Mouse (Mus musculus): ENCODE measurements around the gene 4930442H23Rik. TPM values are rescaled to one million over a fixed set of nuclear protein-coding genes. Genes with fewer than 3 reads are reported as not detected.
"Not testable (repeated sequence)": the region's sequence is repeated elsewhere in the genome, so short reads cannot be mapped to it uniquely, and the experiment has no call there.

Gene 4930442H23Rik
- total RNA-seq, 2 experiments from 2014 or later, result not detected

- peak; percentile 64 for DNase-seq
These were observed 13.7 kb upstream of the 4930442H23Rik start for GRCm38 (mm10) chr10:81197305-81197704.

GRCm38 (mm10) chr10:81196470-81197065 is 12.9 kb upstream of the 4930442H23Rik start:
- peak; percentile 67 for DNase-seq

DNA sequence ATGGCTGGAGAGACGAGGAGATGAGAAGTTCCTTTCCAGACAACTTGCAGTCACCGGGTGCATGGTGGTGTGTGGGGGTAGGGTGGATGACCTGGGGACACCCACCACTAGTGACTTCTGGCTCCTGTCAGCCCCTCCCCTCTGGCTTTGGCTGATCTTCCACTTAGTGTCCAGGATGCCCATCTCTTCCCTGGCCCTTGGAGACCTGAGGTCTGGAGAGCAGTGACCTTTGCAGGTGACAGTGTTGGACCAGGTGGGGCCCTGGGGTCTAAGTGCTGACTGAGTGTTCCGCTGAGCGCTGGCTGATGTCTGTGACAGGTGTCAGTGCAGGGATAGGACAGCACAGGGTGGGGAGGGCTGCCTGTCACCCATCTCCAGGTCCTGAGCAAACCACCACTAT is 11.7 kb upstream of the 4930442H23Rik start:
- peak; percentile 59 for DNase-seq

- DNase-seq, result peak; percentile 88
These were observed 10.5 kb upstream of the 4930442H23Rik start for GRCm38 (mm10) chr10:81193991-81194774.

DNA sequence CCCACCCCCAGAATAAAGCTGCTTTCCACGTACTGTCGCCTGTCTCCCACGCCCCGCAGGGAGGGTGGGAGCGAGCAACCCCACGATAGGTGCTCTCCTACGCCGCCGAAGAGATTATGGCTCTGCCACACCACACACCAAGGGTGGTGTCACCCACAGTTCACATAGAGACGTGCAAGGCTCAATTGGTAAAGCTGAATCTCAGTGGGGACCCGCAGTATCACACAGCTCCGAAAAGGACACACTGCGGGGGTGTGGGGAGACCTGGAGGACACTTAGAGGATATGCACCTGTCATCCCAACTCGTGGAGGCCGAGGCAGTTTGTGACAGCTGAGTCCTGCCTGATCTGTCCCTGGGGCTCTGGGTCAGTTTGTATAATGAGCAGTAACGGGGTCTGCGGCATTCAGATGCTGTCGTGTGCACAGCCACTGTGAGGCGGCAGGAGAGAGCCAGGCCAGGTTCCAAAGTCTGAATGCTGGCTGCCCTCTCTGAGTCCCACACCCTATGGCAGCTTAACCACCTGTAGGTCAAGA is 9.4 kb upstream of the 4930442H23Rik start:
- DNase-seq, result peak; percentile 63

- peak; percentile 86 for DNase-seq
These were observed 8.8 kb upstream of the 4930442H23Rik start for GRCm38 (mm10) chr10:81192270-81192967.

GRCm38 (mm10) chr10:81191342-81191982 is 7.8 kb upstream of the 4930442H23Rik start:
- peak; percentile 43 for DNase-seq

DNA sequence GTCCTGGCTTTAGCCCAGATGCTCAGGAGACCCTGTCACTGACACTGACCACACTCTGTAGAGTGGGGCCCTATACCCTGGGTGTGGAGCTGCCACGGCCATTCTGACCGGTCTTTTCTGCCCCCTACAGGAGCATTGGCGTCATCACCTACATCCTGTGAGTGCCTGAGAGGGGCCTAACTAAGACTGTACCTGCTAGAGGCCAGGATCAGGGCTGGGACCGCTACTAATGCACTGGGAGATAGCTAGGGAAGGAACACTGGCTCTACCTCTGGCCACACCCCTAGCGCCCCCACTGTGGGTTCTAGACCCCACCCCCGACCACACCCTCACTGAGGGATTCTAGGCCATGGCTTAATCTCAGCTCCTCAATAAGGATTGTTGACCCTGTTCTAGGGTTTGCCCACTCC is 7.3 kb upstream of the 4930442H23Rik start:
- no peak for DNase-seq

GRCm38 (mm10) chr10:81190236-81190911 is 6.7 kb upstream of the 4930442H23Rik start:
- DNase-seq, result peak; percentile 62

- DNase-seq, result no peak
These were observed 6.2 kb upstream of the 4930442H23Rik start for GRCm38 (mm10) chr10:81189821-81190220.

DNA sequence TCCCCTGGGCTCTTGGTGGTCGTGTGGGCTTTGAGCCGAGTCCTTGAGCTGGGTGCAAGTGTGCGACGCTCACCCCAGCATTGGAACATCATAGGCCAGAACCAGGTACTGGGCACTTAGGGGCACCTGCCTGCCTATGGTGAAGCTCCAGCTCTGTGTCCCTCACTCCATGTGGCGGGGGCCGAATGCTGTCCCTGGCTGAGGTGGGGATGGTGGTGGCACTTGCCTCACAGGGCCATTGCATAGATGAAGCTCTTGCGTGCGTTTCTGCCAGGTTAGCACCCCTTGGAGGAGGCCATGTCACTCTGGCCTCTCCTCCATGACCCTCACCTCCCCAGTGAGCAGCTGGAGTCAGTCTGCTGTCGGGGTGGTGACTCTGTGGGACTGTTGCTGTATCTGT is 3.5 kb upstream of the 4930442H23Rik start:
- no peak for DNase-seq

- no peak for DNase-seq
These were observed 1.1 kb upstream of the 4930442H23Rik start for GRCm38 (mm10) chr10:81184765-81185164.

DNA sequence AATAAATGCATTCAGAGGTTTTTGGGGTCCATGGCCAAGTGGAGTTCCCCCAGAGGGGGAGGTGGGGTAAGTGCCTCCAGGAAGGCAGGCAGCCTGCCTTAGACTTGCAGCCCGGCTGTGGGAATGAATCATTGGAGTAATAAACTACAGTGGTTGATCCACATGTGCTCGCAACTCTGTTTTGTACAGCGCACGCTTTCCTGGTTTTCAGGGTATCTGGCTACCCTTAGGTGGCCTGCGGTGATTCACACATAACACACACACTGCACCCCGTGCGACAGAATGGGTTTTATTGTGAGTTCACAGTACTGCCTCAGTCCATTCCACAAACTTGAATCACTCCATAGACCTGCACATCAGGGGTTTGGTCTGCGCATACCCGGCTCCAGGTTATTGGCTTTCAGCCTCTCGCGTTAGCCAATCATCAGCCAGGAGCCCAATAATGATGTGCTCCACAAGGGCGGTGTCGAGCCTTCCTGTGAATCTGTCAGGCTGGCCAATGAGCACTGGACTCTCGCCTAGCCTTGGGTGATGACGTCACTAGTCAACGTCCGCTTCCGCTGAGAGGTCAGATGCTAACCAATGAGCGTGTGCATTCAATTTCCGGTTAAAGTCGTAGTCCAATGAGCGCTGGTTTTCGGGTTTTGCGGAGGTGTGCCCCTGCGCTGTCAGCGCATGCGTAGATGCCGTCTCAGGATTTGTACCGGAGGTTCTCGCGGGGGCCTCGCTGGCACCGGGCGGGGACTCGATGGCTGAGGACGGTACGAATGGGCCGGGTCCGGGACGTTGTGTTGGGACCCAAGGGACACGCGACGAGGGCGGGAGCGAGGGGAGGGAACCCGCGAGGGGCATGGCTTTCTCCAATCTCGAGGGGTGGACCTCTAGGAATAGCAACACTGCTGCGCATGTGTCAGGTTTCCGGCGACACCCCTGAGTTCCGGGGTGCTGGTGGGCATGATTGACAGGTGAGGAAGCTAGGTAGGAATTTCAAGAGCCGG is 1.0 kb downstream of the 4930442H23Rik start, which contains the start of gene Dapk3:
Gene Dapk3, plus strand, starts transcription at position 670 of the 998 bp plus-strand sequence.
- DNase-seq, result peak; percentile 96

DNA sequence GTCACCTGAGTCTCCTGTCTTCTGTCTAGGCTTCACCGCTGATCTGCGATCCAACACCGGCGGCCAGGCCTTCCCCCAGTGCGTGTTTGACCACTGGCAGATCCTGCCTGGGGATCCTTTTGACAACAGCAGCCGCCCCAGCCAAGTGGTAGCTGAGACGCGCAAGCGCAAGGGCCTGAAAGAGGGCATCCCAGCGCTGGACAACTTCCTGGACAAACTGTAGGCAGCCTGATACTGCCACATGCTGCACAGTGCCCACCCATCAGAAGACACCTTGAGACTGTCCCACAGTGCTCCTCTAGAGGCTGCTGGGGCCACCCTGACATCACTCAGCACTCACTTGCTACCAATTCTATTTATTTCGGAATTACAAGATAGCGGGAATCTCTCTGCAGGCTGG is 1.8 kb downstream of the 4930442H23Rik start:
- DNase-seq, result not testable (repeated sequence)

GRCm38 (mm10) chr10:81180946-81181345 is 2.7 kb downstream of the 4930442H23Rik start:
- no peak for DNase-seq

DNA sequence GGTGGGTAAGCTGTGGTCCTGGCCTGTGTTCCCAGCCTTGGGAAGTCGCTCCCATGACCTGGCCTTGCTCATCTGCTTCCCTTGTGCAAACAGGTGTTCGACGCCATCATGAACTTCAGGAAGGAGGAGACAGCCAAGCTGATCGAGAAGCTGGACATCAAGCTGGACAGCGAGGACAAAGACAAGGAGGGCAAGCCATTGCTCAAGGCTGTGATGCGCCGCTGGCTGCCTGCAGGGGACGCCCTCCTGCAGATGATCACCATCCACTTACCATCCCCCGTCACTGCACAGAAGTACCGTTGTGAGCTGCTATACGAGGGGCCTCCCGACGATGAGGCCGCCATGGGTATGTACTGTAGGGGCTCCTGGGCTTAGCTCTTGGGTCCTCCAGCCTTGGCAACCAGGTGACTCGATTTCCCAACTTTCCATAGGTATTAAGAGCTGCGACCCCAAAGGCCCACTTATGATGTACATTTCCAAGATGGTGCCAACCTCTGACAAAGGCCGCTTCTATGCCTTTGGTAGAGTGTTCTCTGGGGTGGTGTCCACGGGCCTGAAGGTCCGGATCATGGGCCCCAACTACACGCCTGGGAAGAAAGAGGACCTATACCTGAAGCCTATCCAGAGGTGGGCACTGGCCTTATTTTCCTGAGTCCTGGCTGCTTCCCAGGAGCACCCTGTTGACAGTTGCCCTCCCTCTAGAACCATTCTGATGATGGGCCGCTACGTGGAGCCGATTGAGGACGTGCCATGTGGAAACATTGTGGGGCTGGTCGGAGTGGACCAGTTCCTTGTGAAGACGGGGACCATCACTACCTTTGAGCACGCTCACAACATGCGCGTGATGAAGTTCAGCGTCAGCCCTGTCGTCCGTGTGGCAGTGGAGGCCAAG is 4.0 kb downstream of the 4930442H23Rik start:
- DNase-seq, result no peak

- DNase-seq, result no peak
These were observed 4.7 kb downstream of the 4930442H23Rik start for GRCm38 (mm10) chr10:81178927-81179326.

DNA sequence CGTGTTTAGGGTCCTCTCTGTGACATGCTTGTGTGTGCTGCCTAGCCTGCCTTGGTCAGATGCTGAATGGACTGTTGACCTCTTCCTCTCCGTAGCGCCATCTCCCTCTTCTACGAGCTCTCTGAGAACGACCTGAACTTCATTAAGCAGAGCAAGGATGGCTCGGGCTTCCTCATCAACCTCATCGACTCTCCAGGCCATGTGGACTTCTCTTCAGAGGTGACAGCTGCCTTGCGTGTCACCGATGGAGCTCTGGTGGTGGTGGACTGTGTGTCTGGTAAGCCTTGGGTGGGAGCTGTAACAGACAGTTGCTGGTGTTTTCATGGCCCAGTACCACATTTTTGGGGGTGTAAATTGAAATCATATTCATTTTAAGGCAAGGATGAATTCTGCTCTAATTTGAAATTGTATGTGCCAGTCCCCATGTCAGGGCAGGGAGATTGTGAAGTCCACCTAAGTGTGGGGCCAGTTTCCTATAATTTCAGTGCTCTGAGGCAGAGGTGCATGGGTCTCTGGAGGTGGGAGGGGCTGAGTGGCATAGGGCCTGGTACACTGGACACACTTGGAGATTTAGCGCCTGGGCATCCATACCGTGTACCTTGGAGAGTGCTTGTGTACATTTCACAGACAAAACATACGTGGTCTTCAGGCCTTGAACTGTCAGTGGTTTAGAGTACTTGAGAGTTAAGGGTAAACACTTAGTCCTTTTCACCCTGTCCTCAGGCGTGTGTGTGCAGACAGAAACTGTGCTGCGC is 5.5 kb downstream of the 4930442H23Rik start:
- DNase-seq, result peak; percentile 36

DNA sequence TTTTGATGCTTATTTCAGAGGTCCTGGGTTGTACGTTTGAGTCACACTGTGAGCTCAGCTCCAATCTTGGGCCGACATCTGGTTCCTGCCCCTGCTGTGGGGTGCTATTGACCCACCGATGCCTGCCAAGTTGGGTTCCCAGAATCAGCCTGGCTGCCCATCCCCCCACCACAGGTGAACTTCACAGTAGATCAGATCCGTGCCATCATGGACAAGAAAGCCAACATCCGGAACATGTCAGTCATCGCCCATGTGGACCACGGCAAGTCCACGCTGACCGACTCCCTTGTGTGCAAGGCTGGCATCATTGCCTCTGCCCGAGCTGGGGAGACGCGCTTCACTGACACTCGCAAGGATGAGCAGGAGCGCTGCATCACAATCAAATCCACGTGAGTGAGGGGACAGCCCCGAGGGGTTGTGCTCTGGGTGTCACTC is 6.1 kb downstream of the 4930442H23Rik start:
- peak; percentile 59 for DNase-seq
